Mouse (Mus musculus): Measurements from ENCODE around the gene Rabac1. TPM values are rescaled to one million over a fixed set of nuclear protein-coding genes. Genes with fewer than 3 reads are reported as not detected.

Gene Rabac1
- total RNA-seq, 2 experiments from 2014 or later: 157 to 161 TPM

DNA sequence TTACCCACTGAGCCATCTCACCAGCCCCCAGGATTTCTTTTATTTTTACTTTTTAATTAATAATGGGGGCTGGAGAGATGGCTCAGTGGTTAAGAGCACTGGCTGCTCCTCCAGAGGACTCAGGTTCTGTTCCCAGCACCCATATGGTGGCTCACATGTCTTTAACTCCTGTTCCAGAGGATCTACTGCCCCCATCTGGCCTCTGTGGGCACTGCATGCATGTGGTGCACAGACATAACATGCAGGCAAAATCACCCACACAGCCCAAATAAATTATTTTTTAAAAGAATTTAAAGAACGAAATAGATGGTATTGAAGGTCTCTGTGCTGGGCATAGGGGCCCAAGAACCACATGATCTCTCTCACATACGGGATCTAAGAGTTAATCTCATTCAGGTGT is 11.8 kb upstream of the Rabac1 start:
- no peak for DNase-seq (ENCODE audit: low spot score in 2 of 2)

DNA sequence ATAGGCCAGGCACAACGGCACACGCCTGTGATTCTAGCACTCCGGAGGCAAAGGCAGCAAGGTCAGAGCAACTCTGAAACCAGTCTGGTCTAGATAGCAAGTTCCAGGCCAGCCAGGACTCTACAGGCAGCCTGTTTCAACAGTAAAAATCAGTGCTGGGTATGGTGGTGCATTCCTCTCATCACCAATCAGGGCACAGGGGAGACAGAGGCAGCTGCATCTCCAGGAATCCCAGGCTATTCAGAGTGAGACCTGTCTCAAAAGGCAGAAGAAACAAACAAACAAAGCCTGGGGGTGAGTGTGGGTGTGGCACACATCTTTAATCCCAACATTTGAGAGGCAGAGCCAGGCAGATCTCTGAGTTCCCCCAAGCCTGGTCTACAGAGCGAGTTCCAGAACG is 10.8 kb upstream of the Rabac1 start:
- DNase-seq (ENCODE audit: low spot score in 2 of 2): no peak

DNA sequence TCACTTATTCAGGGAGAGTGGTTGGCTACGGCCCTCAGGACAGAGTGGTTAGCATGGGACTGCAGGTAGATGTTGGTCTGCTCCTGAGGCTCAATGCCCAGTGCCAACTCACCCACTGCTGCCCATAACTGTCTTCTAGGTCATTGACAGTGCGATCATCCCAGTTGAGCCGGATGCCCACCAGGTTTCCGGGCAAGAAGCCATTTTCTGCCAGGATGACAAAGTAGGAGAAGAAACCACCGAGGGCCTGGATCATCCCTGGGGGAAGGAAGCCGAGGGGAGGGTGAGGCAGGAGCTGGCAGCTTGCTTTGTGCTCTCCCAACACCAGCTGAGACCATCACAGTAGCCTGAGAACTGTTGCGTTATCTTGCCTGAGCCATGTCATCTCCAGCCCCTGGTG is 7.9 kb upstream of the Rabac1 start:
- no peak for DNase-seq (ENCODE audit: low spot score in 2 of 2)

DNA sequence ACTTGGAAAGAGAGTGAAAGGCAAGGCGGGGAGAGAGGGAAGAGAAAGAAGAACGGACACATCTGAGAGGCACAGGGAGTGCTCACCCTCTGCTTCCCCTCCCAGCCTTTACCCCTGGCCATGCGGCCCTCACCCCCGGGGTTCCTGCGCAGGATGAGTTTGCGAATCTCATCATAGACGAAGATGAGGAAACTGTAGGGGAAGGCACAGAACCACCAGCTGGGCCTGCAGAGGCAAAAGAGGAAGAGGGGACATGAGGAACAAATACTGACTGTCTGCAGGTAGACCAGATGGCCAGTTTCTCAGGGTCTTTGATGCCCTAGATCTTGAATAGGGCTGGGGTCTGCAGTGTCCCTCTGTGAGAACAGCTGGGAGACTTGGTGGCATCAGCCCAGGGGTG is 6.2 kb upstream of the Rabac1 start:
- no peak for DNase-seq (ENCODE audit: low spot score in 2 of 2)

DNA sequence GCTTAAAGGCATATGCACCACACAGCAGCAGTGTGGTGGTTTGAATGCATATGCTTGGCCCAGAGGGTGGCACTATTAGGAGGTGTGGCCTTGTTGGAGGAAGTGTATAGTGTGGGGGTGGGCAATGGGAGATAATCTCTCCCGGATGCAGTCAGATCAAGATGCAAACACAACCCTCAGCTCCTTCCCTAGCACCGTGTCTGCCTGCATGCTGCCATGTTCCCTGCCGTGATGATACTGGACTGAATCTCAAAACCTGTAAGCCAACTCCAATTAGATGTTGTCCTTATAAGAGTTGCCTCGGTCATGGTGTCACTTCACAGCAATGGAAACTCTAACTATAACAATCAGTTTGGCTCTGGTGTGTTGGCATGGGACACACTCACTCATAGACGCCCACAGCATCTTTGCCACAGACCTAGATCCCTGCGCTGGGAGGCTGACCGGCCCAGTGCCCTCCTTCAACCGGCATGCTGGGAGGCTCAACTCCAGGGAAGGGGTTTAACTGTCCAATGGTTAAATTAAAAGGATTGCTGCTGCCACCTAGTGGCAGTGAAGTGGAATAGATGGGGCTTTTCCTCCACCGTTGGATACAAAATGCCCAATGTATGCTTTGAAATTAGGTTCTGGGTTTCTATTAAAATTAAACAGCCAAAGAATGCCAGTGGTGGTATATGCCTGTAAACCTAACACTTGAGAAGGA is 2.5 kb upstream of the Rabac1 start:
- DNase-seq (ENCODE audit: low spot score in 2 of 2): no peak

DNA sequence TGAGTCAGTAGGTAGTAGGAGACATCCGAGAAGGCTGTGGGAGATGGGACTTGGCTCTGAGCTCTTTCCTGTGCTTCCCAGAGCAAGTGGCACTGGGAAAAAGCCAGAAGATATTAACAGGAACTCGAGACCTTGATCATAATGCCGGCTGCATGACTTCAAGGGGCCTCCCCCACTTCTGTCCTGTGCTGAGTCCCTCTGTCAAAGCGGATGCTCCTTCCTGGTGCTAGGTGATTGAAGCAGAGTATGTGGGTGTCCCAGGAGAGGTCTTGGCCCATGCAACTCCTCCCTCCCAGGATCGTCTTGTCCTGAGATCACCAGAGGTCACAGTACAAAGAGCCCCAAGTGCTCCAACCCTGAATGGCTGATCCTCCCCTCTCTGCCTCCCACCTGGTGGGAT is 1.3 kb upstream of the Rabac1 start:
- DNase-seq (ENCODE audit: low spot score in 2 of 2): no peak

DNA sequence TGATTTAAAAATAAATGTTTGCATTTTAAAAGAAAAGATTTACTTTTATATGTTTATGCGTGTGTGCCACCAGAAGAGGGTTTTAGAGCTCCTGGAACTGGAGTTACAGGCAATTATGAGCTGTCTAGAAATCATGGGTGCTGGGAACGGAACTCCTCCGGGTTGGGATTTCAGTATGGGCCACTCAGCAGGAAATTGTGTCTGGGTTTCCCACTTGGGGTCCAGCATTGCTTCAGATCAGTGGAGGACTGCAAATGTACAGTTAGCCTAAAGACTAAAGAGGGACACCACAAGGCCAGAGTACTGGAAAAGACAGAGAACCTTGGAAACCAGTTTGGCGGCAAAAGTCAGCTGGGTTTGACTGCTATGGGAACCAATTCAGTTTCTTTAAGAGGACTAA is 654 bp upstream of the Rabac1 start:
- no peak for DNase-seq (ENCODE audit: low spot score in 2 of 2)

DNA sequence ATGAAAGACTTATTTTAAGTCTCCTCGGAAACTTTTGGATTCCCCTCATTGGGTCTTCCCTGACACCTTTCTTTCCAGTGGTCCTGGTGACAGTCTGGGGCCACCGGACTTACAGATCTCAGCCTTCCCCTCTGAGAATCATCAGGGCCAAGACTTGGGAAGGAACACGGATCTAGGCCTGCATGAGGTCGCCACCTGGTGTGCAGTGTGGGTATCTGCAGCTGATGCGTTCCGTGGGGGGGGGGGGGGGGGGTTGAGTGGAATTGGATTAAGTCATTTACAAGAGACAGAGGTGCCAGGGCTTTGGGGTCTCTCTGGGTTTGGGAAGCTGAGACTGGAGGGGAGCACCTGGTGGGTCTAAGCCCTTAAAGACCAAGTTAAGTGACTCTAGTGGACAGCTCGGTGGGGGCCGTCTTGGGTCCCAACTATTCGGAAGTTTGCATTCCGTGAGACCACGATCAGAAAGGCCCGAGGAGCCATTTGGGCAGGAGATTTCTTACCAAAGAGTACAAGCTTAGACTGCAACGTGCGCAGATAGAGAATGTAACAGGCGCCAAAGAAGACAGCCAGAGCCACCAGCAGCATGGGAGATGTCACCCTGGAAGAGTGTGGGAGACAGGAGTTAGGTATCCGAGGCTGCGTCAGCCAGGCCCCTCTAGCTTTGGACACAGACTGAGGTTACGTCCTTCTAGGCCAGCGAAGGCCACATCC is 1.1 kb downstream of the Rabac1 start:
- peak in 1 of 2 experiments; percentile 35 for DNase-seq (ENCODE audit: low spot score in 2 of 2)

DNA sequence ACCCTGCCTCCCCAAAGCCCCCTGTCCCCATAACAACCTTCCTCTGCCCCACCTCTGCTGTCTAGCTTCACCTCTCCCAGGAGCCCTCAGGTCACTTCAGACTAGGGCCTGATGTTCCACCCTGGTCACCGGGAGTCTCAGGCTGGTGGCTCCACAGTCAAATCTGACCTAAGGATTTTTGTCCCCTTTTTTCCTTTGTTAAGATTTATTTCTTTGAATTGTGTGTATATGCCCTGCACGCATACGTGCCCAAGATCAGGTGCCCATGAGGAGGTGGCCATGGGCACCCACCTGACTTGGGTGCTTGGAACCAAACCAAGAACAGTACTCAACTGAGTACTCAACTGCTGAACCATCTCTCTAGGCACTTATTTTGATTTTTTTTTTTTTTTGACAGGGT is 2.2 kb downstream of the Rabac1 start:
- no peak for DNase-seq (ENCODE audit: low spot score in 2 of 2)

DNA sequence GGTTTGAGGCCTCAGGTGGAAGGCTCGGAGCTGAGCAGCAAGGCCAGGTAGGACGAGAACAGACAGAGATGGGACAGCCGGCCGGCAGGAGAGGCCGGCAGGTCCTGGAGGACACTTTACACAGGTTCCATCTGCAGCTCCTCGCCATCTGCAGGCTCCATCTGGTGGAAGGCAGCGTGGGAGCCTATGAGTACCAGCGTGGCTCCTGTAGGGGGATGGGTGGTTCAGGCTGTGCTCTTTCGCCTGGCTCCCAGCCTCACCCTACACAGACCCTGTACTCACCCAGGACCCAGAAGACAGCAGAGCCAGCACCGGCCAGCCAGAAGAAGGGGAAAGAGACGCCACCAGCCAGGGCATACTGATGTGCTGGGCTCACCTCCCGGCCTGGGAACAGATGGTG is 2.7 kb downstream of the Rabac1 start:
- no peak for DNase-seq (ENCODE audit: low spot score in 2 of 2)

DNA sequence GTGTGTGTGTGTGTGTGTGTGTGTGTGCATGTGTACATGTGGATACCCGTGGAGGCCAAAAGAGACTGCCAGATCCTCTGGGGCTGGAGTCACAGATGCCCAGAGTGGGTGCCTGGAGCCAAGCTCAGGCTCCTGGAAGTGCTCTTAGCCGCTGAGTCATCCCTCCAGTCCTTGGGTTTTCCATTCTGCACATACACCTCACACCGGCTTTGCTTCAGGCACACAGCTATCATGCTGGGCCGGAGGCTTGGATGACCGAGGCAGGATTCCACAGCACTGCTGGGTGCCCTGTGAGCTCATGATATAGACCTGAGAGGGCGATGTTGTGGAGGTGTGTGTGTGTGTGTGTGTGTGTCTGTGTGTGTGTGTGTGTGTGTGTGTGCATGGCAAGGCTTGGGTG is 4.1 kb downstream of the Rabac1 start:
- DNase-seq (ENCODE audit: low spot score in 2 of 2): no peak

DNA sequence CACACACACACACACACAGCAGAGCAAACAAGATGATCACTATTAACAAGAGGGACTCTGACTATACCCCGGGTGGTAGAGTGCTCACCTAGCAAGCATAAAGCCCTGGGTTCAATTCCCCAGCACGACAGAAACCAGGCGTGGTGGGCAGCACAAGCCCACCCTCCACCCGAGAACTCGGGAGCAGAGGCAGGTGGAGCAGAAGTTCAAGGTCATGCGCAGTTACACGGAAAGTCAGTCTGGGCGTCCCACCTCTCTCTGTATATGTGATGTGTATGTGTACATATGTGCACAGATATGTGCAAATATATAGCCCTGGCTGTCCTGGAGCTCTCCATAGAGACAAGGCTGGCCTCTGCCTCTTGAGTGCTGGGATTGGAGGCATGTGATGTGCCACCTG is 4.6 kb downstream of the Rabac1 start:
- DNase-seq (ENCODE audit: low spot score in 2 of 2): no peak

DNA sequence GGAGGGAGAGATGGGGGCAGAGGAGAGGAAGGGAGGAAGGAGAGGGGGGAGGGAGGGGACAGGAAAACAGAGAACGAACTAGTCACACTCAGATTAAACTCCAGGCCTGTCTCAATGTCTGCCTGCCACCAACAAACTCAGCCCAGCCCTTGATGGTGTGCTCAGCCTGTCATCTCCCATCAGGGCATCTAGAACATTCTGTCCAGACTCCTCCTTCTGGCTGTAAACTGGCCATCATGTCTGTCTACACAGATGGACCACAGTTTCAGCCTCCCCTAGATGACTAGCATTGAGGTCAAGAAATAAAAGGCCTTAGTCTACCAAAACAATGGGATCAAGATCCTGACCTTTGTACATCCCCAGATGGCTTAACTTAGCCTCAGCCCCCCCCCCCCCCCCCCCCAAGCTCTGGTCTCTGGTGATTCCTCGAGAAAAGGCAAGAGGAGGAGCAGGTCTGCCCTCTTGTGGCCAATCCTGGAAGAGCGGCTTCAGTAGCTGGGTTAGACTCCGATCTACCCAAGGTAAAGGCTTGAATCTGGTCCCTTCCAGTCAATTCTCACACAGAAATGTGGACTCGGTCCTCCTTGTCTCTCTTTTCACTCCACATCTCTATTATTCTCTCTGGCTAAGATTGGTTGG is 7.5 kb downstream of the Rabac1 start:
- DNase-seq (ENCODE audit: low spot score in 2 of 2): peak; percentile 61 to 70

DNA sequence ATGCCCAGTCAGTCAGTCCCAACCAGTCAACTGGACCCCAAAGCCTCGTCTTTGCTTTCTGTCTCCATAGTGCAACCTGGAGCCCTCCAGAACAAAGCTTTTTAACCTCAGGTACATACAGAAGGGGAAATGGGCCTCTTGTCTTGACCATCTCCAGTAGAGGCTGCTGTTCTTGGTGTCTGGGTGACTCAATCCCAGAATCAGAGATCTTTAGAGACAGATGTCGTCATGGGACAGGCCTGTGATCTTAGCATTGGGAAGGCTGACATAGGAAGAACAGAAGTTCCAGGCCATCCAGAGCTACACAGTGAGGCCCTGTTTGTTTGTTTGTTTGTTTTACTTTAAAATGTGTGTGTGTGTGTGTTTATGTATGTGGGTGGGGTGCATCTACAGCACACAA is 8.3 kb downstream of the Rabac1 start:
- no peak for DNase-seq (ENCODE audit: low spot score in 2 of 2)

DNA sequence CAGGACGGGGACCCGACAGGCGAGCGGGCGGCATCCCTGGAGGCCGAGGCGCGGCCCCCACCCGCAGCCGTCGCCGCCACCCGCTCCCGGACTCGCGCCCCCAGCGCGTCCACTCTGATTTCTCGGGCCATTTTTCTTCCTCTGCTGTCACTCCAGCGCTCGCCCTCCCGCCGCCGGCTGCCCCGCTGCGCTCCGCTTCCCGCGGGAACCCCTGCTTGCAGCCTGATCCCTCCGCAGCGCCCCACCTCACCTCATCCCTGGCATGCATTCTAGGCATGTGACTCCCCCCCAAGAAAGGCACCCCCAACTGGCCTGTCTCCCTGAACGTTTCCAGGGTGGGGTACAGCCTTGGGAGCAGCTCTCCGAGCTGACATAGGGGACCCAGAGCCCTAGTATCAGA is 17.3 kb downstream of the Rabac1 start:
- no peak for DNase-seq (ENCODE audit: low spot score in 2 of 2)

DNA sequence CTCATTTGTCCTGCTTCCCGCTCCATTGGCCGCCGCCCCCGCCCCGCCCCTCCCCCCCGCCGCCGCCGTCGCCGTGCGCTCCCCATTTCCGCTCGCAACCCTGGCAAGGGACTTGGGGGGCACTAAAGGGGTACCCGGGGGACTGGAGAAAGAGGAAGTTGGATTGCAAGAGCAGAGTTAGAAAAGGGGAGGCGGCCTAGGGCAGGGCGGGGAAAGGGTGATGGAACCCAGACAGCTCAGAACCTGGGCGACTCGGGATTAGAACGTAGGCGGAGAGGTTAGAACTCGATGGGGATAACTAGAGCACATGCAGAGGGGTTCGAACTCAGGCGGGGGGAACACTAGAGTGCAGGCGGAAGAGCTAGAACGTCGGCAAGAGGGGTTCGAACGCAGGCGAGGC is 18.1 kb downstream of the Rabac1 start:
- no peak for DNase-seq (ENCODE audit: low spot score in 2 of 2)

DNA sequence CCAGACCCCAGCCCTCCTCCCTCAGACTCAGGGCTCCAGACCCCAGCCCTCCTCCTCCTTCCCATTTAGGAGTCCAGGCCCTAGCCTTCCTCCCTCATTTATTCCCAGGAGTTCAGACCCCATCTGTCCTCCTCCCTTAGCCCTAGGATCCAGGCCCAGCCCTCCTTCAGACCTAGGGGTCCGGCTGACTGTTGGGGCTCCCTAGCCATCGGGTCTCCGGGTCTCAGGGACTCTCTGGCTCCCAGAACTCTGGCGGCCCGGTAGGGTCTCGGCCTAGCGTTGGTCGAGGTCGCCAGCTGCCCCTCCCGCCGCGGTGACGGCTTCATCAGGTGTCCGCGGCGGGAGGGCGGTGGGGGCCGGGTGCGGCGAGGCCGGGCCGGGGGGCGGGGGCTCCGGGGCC is 18.6 kb downstream of the Rabac1 start:
- DNase-seq (ENCODE audit: low spot score in 2 of 2): no peak

DNA sequence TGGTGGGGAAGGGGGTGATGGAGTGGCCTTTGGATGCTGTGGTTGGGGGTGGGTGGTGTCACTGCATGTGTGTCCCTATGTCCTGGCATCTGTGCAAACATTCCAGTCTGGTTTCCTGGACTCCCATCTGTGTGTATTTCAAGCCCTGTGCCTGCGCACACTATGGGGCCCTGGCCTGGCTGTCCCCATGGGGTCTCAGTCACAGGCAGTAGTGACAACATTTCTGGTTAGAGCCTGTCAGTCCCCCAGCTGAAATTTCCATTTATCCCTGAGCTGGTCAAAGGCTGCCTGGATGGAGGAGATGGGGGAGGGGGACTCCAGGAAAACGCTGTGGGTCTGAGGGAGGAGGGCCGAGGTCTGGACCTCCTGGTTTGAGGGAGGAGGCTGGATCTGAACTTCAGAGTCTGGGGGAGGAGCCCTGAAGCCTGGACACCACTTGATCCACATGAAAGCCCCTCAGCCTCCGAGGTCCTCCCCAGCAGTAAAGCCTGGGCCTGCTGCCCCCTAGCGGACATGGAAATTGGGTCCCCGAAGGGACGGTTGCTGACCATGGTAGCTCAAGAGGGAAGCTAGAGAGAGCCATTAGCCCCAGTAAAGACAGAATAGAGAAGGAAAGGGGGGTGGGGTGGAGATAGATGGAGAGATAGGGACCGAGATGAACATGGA is 22.5 kb downstream of the Rabac1 start:
- peak; percentile 59 to 72 for DNase-seq (ENCODE audit: low spot score in 2 of 2)

DNA sequence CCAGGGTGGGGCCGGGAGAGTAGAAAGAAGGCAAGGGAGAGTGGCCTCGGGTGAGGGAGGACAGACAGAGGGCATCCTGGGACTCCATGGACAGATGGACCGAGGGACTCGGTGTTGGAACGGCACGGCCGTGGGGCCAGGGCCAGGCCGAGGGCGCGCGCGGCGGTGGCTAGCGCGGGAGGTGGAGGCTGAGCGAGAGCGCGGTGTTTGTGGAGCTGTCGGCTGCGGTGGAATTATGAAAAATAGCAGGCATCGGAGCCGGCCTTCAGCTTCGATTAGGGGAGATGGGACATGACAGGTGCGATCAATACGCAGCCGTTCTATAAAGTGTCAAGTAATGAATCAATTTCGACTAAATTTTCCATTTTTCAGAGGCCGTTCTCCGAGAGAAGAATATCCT is 23.8 kb downstream of the Rabac1 start:
- DNase-seq (ENCODE audit: low spot score in 2 of 2): no peak

DNA sequence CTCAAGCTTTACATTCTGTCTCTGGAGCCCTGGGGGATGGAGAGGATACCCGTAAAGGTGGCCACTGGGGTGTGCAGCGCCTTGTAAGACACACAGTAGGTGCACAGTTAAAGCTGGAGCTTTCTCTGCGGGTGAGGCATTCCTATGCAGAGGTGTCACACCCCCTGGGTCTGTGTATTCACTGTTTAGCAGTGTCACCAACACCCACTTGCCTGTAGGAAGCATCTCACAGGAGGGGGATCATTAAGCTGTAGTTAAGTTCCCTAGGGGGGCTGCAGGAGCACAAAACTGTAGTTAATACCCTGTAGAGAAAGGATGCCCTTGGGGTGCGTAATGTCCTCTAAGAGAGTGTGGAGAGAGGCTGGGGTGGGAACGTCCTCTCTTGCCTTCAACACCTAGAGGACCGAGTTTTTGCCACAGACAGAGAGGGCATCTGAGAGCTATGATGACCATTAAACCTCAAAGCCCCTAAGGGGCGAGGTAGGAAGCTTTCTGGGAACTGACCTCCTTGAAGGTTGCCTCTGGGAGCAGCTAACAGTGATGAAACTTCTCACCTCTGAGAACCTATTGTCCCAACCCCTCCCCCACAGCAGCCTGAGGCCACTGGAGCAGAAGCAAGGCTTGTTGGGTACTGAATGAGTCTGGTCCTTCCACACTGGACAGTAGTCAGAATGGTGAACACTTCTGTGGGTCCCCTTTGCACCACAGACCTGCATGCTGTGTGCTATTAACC is 25.1 kb downstream of the Rabac1 start:
- no peak for DNase-seq (ENCODE audit: low spot score in 2 of 2)

DNA sequence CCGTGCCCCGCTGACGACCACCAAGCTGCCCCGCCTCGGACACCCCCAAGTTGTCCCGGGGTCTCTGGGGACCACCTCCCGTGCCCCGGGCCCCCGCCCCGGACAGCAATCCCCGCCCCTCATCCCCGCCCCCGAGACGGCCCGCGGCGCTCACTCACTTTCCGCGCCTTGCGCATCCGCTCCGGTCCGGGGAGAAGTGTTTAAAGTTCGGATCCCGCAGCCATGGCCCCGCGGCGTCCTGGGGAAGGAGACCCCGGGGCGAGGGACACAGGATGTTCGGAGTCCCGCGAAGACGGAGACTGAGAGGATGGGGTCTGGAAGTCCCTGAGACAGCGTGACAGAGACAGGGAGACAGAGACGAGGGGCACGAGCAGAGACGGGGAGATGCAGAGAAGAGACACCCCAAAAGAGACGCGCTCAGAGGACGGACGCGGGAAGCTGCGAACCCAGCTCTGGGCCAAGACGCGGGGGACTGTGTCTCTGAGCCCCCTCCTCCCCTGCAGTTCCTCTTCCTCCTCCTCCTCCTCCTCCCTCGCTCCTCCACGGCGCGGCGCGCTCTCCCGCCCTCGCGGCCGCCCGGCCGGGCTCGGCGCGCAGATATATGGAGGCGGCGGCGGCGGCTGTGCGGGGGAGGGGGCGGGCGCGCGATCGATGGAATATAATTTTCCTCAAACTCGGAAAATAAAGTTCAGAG is 28.1 kb downstream of the Rabac1 start, which contains the start of gene Gm4881:
Gene Gm4881 (minus strand): TSS at position 238 of the 694 bp plus-strand sequence.
- DNase-seq (ENCODE audit: low spot score in 2 of 2): no peak
